Mouse (Mus musculus) hematopoietic stem cell, adult 5-6 weeks (primary cell): ENCODE data around the gene Depdc7. TPM values are rescaled to one million over a fixed set of nuclear protein-coding genes. Genes with fewer than 3 reads are reported as not detected.

Experiments
- ATAC-seq, 2 experiments: fragments of 125-278 bp in 1 of 2; replicated peaks in 1 of 2; 2 replicates each; pipeline ENCODE4 v1.8.0; 2016 to 2017; ENCODE audit warnings: inconsistent platforms in 2 of 2, mild to moderate bottlenecking in 2 of 2, moderate number of reproducible peaks in 2 of 2, low read depth in 1 of 2, moderate TSS enrichment in 1 of 2; ENCODE audit not compliant: low FRiP score in 2 of 2, poor library complexity in 2 of 2, severe bottlenecking in 2 of 2, insufficient read depth in 1 of 2, low TSS enrichment in 1 of 2
- total RNA-seq: library from RNA; stranded (forward); fragments of 172-1452, 232-1000 nt; gene quantifications from 2 replicates; pipeline ENCODE4 v1.2.3, GENCODE M21; 2017

Depdc7 gene
- 0.88 and 1.6 TPM in 2 replicates for total RNA-seq

- peak; percentile 73 to 83 for ATAC-seq
These were observed at the start of gene Depdc7 for GRCm38 (mm10) chr2:104742741-104743064. Gene Depdc7 (minus strand): TSS chr2:104742878.

GRCm38 (mm10) chr2:104774763-104775162 lies 32.1 kb upstream of the Depdc7 start:
- peak in 1 of 2 experiments; percentile 46; a peak in 2 of 4 replicates for ATAC-seq

- ATAC-seq: no peak
These were observed 26.0 kb upstream of the Depdc7 start for GRCm38 (mm10) chr2:104768697-104769096.

- no peak for ATAC-seq
These were observed 21.3 kb upstream of the Depdc7 start for GRCm38 (mm10) chr2:104764018-104764417.

- ATAC-seq: no peak
These were observed 20.5 kb upstream of the Depdc7 start for GRCm38 (mm10) chr2:104763134-104763703.

GRCm38 (mm10) chr2:104750611-104751010 lies 7.9 kb upstream of the Depdc7 start:
- peak in 1 of 2 experiments; percentile 39; a peak in 1 of 4 replicates for ATAC-seq

- no peak for ATAC-seq
These were observed 6.0 kb upstream of the Depdc7 start for GRCm38 (mm10) chr2:104748652-104749183.

GRCm38 (mm10) chr2:104746251-104746650 lies 3.6 kb upstream of the Depdc7 start:
- no peak for ATAC-seq

- ATAC-seq: no peak
These were observed 1.3 kb upstream of the Depdc7 start for GRCm38 (mm10) chr2:104743971-104744370.

- ATAC-seq: no peak
These were observed 482 bp upstream of the Depdc7 start for GRCm38 (mm10) chr2:104743160-104743559.

GRCm38 (mm10) chr2:104741896-104742740 lies 560 bp downstream of the Depdc7 start:
- peak; percentile 34 to 42; a peak in 2 of 4 replicates for ATAC-seq

GRCm38 (mm10) chr2:104741015-104741758 lies 1.5 kb downstream of the Depdc7 start:
- ATAC-seq: no peak

GRCm38 (mm10) chr2:104740248-104740949 lies 2.3 kb downstream of the Depdc7 start:
- no peak for ATAC-seq

- no peak for ATAC-seq
These were observed 3.0 kb downstream of the Depdc7 start for GRCm38 (mm10) chr2:104739691-104740090.

- ATAC-seq: no peak
These were observed 6.4 kb downstream of the Depdc7 start for GRCm38 (mm10) chr2:104736241-104736640.

- 0 out of 4 replicates have a peak, but pooled peaks of 1 of the 2 experiments have one; percentile 17 for ATAC-seq
These were observed 10.0 kb downstream of the Depdc7 start for GRCm38 (mm10) chr2:104732562-104733256.

- peak; percentile 69 to 81 for ATAC-seq
These were observed 10.6 kb downstream of the Depdc7 start for GRCm38 (mm10) chr2:104732033-104732444.
